Mouse (Mus musculus) urinary bladder, postnatal 36 days (tissue): ENCODE measurements at regions not wholly inside any gene's neighbourhood (a gene's known extent, or its start where the extent isn't known, plus 50 kb on each side); places are given as distances from the start of the nearest gene placed in this dataset.

Source experiments
- DNase-seq, 2 experiments: peaks; one replicate each; pipeline ENCODE4 v3.0.0; 2022; ENCODE audit warnings: low spot score in 2 of 2, mixed read lengths in 1 of 2

DNA sequence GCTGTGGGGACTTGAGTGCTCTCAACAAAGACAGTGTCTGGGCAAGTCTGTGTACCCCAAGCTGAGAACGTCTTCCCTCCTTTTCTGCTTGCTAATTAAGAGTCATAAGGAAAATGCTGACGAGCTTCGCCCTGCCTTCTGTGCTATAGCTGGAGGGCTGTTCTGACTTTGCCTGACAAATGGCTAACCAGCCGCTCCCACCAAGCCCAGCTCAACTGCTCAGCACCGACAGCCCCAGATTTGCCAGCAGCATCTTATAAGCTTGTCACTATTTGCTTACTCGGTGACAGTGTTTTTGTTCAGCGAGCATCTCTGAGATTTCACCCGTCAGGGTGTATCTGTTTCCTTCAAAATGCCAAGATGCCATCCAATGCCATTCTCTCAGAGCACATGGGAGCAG, 150.6 kb upstream of the Pgrmc2 start:
- DNase-seq: no peak

GRCm38 (mm10) chr3:41230961-41231377, 148.1 kb upstream of the Pgrmc2 start:
- DNase-seq: no peak

DNA sequence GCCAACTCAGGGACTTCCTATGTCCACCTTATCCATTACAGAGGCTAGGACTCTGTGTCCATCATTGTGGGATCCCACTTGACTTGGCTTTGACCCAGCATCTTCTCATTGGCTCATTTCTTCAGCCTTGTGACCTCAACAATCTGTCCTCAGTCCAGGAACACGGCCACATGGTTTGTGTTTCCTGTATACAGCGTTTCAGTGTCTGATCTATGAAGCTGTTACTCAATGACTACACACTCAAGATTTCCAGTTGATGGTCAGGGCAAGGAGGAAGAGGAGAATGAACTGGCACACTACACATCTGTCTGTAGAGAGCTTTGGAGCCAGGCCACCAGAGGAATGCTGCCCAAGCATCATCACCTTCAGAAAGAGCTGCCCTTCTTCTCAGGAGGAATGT, 146.6 kb upstream of the Pgrmc2 start:
- no peak for DNase-seq

DNA sequence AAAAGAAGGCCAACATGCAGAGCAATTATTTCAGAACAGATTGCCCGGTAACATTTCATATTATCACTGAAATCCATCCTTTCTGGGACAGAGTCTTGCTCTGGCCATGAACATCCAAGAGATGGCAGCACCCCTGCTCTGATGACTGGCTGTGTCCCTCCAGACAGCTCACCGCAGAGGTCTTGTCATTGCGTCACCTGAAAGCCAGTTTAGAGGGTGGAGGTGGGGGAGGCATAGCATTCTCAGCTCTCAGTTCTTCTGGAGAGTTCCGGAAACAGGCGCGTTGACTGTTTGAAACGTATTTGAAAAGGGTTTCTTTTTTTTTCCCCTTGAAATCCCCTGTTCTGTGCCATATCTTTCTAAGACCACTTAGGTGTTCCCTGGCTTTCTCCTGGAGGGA, 145.7 kb upstream of the Pgrmc2 start:
- DNase-seq: peak; percentile 35 to 59

DNA sequence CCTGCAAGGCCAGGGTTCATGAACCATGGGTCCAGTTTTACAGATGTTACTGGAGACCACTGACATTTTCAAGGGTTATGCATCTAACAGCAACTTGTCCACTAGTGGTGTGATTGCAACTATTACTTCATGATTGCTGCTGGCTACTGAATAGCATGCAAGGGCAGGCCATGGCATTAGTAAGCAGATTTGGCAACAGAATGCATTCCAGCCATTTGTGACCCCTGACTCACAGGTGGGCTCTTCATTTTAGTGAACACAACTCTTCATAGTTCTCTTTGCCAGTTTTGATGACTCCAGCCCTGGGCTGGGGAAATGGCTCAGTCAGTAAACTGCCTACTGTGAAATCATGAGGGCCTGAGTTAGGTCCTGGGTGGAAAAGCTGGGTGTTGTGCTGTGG, 137.9 kb upstream of the Pgrmc2 start:
- DNase-seq: no peak

DNA sequence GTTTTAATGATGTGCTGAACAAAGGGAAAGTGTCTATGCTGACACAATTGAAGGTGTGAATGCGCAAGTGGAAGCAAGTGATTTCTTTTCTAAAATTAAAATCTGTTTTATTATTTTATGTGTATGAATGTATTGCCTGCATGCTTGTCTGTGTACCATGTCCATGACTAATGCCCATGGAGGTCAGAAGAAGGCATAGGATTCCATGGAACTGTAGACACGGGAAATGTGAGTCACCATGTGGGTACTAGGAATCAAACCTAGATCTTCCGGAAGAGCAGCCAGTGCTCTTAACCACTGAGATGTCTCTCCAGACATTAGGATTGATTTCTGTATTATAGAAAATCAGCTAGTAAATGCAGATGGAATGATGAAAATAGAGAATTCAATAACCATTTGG, 134.9 kb upstream of the Pgrmc2 start:
- no peak for DNase-seq

DNA sequence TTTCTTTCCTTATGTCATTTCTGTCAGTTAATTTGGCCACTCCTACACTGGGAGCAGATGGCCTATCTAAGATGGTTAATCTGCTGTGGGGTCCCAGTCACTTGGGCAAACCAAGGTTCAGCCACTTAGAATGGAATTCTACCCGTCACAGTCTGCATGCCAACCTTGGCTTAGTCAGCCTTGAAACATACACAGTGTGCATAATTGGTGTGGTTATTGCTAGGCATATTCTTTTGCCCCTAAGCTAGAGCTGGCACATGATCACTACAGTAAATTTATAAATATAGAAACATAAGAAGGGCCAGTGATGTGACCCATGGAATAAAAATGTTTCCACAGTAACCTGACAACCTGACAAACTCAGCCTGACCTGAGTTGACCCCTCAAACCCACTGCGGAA, 130.7 kb upstream of the Pgrmc2 start:
- no peak for DNase-seq

DNA sequence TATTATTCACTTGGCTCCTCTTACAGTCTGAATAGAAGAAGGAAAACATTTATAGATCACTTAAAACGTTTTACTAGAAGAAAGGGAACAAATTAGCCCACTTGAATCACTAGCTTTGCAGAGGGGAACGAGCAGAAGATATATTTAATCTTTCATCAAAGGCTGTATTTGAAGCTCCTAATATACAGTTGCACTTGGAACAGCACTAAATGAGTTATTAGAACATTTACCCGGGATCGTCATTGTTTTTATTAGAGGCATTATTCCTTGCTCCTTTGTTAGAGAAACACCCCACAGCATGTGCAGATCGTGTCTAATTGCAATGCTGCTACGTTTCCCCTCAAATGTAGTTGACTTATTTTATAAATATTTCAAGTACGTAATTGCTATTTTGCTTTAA, 127.5 kb upstream of the Pgrmc2 start:
- no peak for DNase-seq

- no peak for DNase-seq
Measured at GRCm38 (mm10) chr3:41202895-41203294, 120.0 kb upstream of the Pgrmc2 start.

DNA sequence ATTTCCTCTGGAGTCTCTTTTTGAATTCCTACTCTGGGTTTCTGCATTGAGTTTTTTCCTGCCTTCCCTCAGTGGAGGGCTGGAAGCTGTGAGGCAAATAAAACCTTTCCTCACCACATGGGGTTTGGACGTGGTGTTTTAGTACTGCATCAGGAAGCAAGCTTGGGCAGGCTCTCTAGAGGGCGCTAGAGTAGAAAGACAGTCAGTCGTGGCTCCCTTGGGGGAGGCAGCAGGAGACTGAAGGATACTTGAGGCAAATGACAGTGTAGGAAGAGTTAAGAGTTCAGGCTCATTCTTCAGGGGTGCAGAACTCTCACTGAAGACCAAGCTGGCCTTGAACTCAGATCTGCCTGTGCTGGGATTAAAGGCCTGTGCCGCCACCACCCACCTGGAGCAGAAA, 118.9 kb upstream of the Pgrmc2 start:
- no peak for DNase-seq

GRCm38 (mm10) chr3:41200026-41200425, 117.2 kb upstream of the Pgrmc2 start:
- no peak for DNase-seq

- no peak for DNase-seq
Measured at GRCm38 (mm10) chr3:41198216-41198976, 115.5 kb upstream of the Pgrmc2 start.

GRCm38 (mm10) chr3:41195113-41195975, 112.5 kb upstream of the Pgrmc2 start:
- DNase-seq: peak; percentile 89 to 92

DNA sequence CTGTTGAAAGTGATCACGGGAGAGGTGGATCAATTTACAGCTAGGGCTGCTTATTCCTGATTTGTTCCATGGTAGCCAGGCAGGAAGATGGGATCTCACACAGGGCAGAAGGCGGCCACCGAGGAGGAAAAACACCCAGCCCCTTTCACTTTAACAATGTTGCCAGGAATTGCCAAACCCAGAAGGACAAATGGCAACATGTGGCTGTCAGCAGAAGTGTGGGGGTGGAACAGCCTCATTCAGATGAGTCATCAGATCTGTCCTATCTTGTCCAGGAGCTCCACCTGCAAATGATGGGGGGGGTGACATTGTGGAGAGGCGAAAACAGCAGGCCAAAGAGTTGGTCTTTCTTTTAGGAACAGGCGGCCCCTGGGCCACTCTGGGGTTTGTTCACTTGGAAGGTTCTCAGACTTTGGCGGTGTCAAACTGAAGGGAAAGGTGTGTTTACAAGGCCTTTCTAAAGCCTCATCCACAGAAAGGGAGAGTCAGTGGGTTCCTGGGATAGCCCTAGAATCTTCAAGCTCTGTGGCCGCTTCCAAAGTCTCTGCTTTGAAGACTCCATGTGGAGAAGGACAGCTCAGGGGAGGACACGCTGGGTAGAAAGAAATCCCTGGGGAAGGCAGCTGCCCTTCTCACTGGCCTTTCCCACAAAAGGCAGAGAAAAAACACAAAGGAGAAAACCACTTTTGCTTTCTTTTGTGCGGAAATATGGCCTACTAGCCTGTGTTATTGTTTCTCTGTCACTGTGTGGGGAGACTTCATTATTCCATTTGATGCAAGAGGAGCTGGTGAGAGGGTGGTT, 111.7 kb upstream of the Pgrmc2 start:
- DNase-seq: peak; percentile 15 to 19

- DNase-seq: no peak
Measured at GRCm38 (mm10) chr3:41185305-41186097, 102.7 kb upstream of the Pgrmc2 start.

DNA sequence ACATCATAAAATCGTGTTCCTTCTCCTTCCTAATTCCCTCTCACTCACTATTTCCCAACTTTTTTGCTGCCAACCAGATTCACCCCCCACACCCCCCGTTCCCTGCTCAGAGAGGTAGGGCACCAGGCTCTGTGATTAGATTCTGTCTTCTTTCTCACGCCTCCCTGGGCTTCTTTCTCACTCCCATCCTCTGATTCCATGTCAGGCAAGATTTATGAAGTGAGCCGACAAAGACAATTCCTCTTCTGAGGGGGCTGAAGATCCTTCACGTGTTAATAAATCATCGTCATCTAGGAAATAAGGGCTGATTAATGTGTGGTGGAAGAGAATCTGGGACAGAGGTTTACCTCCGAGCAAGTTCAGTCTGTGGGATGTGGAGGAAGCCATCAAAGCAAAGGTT, 101.5 kb upstream of the Pgrmc2 start:
- no peak for DNase-seq

DNA sequence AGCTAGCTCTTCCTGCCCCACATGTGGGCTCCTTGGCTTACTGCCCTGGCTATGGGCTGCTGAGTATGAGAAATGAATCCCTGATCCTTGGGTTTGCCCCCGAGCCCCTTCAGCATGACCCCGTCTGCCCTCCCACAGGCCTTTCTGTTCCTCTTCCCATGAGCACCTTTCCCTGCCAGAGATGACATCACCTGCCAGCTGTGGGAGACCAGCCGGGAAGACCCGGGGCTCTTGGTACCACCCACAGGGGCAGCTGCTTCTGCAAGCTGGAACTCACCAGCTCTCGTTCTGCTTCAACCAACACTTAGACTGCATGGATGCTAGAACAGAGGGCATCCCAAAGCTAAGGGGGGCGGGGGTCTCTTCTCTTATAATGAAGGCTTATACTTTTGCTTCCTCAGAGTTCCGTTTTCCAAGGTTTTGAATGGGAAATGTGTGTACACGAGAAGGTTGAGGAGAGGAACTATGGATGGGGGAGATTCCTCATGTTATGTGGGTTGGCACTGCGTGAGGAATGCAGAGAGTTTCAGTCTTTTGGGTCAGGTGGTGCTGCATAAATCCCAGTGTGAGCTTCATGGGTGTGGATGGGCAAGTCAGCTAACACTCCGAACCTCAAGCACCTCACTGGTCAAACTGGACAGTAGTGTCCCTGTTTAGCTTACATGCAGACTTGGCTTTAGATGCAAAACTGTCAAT, 100.2 kb upstream of the Pgrmc2 start:
- DNase-seq: no peak

- peak; percentile 77 to 81 for DNase-seq
Measured at GRCm38 (mm10) chr3:41182036-41182899, 99.4 kb upstream of the Pgrmc2 start.

DNA sequence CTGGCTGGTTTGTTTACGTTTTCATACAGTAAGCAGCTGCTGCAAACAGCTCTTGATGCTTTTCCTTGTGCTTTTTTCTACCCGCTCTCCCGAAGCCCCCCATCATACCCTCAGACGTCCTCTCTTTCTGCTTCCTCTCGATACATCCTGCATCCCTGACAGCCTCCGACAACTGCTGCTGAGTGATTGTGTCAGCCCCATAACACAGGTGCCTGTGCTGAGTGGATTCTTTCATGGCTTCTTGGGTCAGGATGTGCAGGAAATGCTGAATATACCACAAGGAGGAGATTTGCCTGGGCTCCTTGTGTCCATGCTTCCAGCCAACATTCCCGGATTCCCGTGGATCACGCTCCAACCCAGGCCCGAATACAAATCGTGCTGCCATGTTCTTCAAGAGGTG, 98.6 kb upstream of the Pgrmc2 start:
- DNase-seq: no peak

DNA sequence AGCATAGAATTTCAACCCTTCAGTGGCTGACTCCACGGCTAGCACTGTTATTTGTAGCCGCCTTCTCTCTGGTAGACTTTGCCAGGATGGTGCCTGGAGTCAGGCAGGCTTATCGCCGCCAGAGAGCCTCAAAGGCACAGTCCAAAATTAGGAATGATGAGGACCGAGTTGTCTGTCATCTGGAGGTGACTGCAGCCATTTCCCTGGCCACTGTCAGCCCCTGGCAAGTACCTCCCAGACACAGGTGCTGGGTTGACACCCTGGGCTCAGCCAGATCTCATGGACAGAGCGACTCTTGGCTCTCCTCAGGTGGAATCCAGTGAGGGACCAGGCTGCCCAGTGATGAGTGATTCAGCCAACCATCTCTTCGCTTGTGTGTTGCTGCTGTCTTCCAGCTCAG, 98.1 kb upstream of the Pgrmc2 start:
- no peak for DNase-seq
